Mouse (Mus musculus) adrenal gland, postnatal 25 days (tissue): ENCODE results near the gene Mymk. TPM values are rescaled to one million over a fixed set of nuclear protein-coding genes. Genes with fewer than 3 reads are reported as not detected.
A peak's percentile ranks its signal among the peaks of the same experiment; 100 is the strongest.

Experiments
- DNase-seq: peaks from one replicate; pipeline ENCODE4 v3.0.0; 2021; ENCODE audit warnings: mixed read lengths
- total RNA-seq: library from RNA; stranded (reverse); gene quantifications from 2 replicates; pipeline ENCODE4 v1.2.3, GENCODE M21; 2021

Mymk gene
- total RNA-seq, 1 experiment from 2014 or later: not detected

GRCm38 (mm10) chr2:27078312-27078711 is 6.3 kb upstream of the Mymk start:
- no peak for DNase-seq

GRCm38 (mm10) chr2:27077655-27078244 is 5.8 kb upstream of the Mymk start:
- DNase-seq: peak; percentile 33

GRCm38 (mm10) chr2:27075485-27075884 is 3.5 kb upstream of the Mymk start:
- peak; percentile 42 for DNase-seq

- DNase-seq: peak; percentile 26
Measured at GRCm38 (mm10) chr2:27074804-27075203, 2.8 kb upstream of the Mymk start.

GRCm38 (mm10) chr2:27073407-27073806 is 1.4 kb upstream of the Mymk start:
- no peak for DNase-seq

GRCm38 (mm10) chr2:27071137-27071536 is 842 bp downstream of the Mymk start:
- DNase-seq: peak; percentile 82

- DNase-seq: no peak
Measured at GRCm38 (mm10) chr2:27070247-27070813, 1.6 kb downstream of the Mymk start.

- no peak for DNase-seq
Measured at GRCm38 (mm10) chr2:27069646-27070045, 2.3 kb downstream of the Mymk start.

- no peak for DNase-seq
Measured at GRCm38 (mm10) chr2:27067996-27068395, 4.0 kb downstream of the Mymk start.

GRCm38 (mm10) chr2:27067124-27067523 is 4.9 kb downstream of the Mymk start:
- no peak for DNase-seq

- no peak for DNase-seq
Measured at GRCm38 (mm10) chr2:27059187-27059586, 12.8 kb downstream of the Mymk start.

- no peak for DNase-seq
Measured at GRCm38 (mm10) chr2:27058751-27059150, 13.2 kb downstream of the Mymk start.

- DNase-seq: no peak
Measured at GRCm38 (mm10) chr2:27058251-27058650, 13.7 kb downstream of the Mymk start.

- DNase-seq: no peak
Measured at GRCm38 (mm10) chr2:27049408-27049807, 22.6 kb downstream of the Mymk start.

GRCm38 (mm10) chr2:27045979-27046770 is 25.8 kb downstream of the Mymk start:
- no peak for DNase-seq

GRCm38 (mm10) chr2:27044641-27045040 is 27.3 kb downstream of the Mymk start:
- no peak for DNase-seq

GRCm38 (mm10) chr2:27044166-27044565 is 27.8 kb downstream of the Mymk start:
- peak; percentile 15 for DNase-seq

- DNase-seq: peak; percentile 84
Measured at GRCm38 (mm10) chr2:27043461-27043860, 28.5 kb downstream of the Mymk start.

- peak; percentile 47 for DNase-seq
Measured at GRCm38 (mm10) chr2:27042131-27042844, 29.7 kb downstream of the Mymk start.

- no peak for DNase-seq
Measured at GRCm38 (mm10) chr2:27039286-27039685, 32.7 kb downstream of the Mymk start.

GRCm38 (mm10) chr2:27038596-27038995 is 33.4 kb downstream of the Mymk start:
- DNase-seq: peak; percentile 53

- no peak for DNase-seq
Measured at GRCm38 (mm10) chr2:27037008-27037407, 35.0 kb downstream of the Mymk start.

- DNase-seq: no peak
Measured at GRCm38 (mm10) chr2:27036003-27036402, 36.0 kb downstream of the Mymk start.
